14 mouse cellular contexts compared by ENCODE assay signal in the genomic region with DNA sequence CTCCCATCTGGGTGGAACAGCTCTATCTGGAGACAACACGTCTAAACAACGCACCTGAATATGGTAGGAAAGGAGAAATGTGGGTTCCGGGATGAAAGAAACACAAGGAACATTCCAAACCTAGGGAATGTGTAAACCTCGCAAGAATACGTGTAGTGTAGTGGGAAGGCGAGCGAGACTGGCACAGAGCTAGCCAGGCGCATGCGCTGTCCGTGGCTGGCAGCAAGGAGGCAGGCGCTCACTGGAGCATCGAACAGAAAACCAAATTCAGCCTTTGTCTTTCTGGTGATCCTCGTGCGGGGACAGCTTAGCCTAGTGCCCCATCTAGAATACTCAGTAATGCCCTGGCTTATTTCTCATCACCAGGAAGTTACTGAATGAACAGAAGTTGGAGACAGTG. TPM values are rescaled to one million over a fixed set of nuclear protein-coding genes. Genes with fewer than 3 reads are reported as not detected.
DNase-seq lines count a peak whose midpoint lies in the region; ATAC-seq and TF ChIP-seq lines count a peak whose summit lies in the region.
"Had no signal": no experiment of that assay in that cellular context is flagged by ENCODE, and none has a peak within 500 bp of the region (broad histone marks: within the 10 kb centered on the region; RNA-seq: fewer than 3 reads in every experiment).

No protein-coding gene starts in this region.

- no peaks in the 10 kb centered on the region for H3K9me3 ChIP-seq in forebrain, embryonic 10.5 days
- H3K9me3 ChIP-seq in forebrain, embryonic 13.5 days (replicated peaks): no peaks in the 10 kb centered on the region
- H3K9me3 ChIP-seq in lung, embryonic 15.5 days: no peaks in the 10 kb centered on the region
- no peaks in the 10 kb centered on the region for H3K9me3 ChIP-seq in kidney, postnatal 0 days (replicated peaks; ENCODE audit: low read length)
- H3K9me3 ChIP-seq in neural tube, embryonic 15.5 days (replicated peaks): no peaks in the 10 kb centered on the region
- H3K9me3 ChIP-seq: heart, embryonic 15.5 days had no signal

- TF ChIP-seq POLR2A in lung, adult 2 months (IDR thresholded peaks at IDR 0.05; ENCODE audit: borderline replicate concordance, extremely low read depth, low read depth, low read length): no peak

- H3K4me1 ChIP-seq in forebrain, embryonic 10.5 days: peaks cover 15% of the 10 kb centered on the region
- H3K4me1 ChIP-seq in forebrain, embryonic 13.5 days: no peaks in the 10 kb centered on the region
- H3K4me1 ChIP-seq in lung, embryonic 15.5 days: peaks cover 9% of the 10 kb centered on the region; the same call in 1 of the 2 replicates
- H3K4me1 ChIP-seq in lung, adult 2 months (ENCODE audit: control insufficient read depth, insufficient read depth, low read length): no peaks in the 10 kb centered on the region; the same call in 1 of the 2 replicates
- no peaks in the 10 kb centered on the region for H3K4me1 ChIP-seq in kidney, postnatal 0 days (replicated peaks; ENCODE audit: insufficient read depth, low read length)
- H3K4me1 ChIP-seq in neural tube, embryonic 15.5 days: peaks cover 4% of the 10 kb centered on the region; the same call in 1 of the 2 replicates

- TF ChIP-seq CTCF in lung, adult 2 months (IDR thresholded peaks at IDR 0.05; ENCODE audit: insufficient read depth, low read length): no peak
- TF ChIP-seq CTCF in kidney, postnatal 0 days (IDR thresholded peaks at IDR 0.05; ENCODE audit: low read depth): no peak

- H3K4me2 ChIP-seq in forebrain, embryonic 13.5 days: no peak overlapping the region
- no peak overlapping the region for H3K4me2 ChIP-seq in lung, embryonic 15.5 days
- no peak overlapping the region for H3K4me2 ChIP-seq in kidney, postnatal 0 days (ENCODE audit: low read length)
- no peak overlapping the region for H3K4me2 ChIP-seq in neural tube, embryonic 15.5 days
- H3K4me2 ChIP-seq: heart, embryonic 15.5 days had no signal

- H3K36me3 ChIP-seq in forebrain, embryonic 10.5 days (replicated peaks): no peaks in the 10 kb centered on the region
- no peaks in the 10 kb centered on the region for H3K36me3 ChIP-seq in forebrain, embryonic 13.5 days (ENCODE audit: poor library complexity, severe bottlenecking)
- H3K36me3 ChIP-seq in lung, embryonic 15.5 days: no peaks in the 10 kb centered on the region
- no peaks in the 10 kb centered on the region for H3K36me3 ChIP-seq in kidney, postnatal 0 days (ENCODE audit: insufficient read depth, low read length)
- H3K36me3 ChIP-seq in neural tube, embryonic 15.5 days: no peaks in the 10 kb centered on the region
- H3K36me3 ChIP-seq: heart, embryonic 15.5 days had no signal

- H3K27me3 ChIP-seq in forebrain, embryonic 10.5 days (ENCODE audit: poor library complexity, severe bottlenecking): no peaks in the 10 kb centered on the region
- no peaks in the 10 kb centered on the region for H3K27me3 ChIP-seq in forebrain, embryonic 13.5 days
- no peaks in the 10 kb centered on the region for H3K27me3 ChIP-seq in lung, embryonic 15.5 days
- H3K27me3 ChIP-seq in kidney, postnatal 0 days (ENCODE audit: insufficient read depth, low read length): no peaks in the 10 kb centered on the region
- H3K27me3 ChIP-seq in neural tube, embryonic 15.5 days (replicated peaks): no peaks in the 10 kb centered on the region
- H3K27me3 ChIP-seq: heart, embryonic 15.5 days had no signal

- no peak overlapping the region for H3K4me3 ChIP-seq in forebrain, embryonic 10.5 days
- no peak overlapping the region for H3K4me3 ChIP-seq in forebrain, embryonic 13.5 days
- H3K4me3 ChIP-seq in lung, embryonic 15.5 days: no peak overlapping the region
- H3K4me3 ChIP-seq in lung, adult 2 months (replicated peaks; ENCODE audit: extremely low read depth, low read depth, low read length): no peak overlapping the region
- H3K4me3 ChIP-seq in kidney, postnatal 0 days (replicated peaks; ENCODE audit: low read depth, low read length): no peak overlapping the region
- no peak overlapping the region for H3K4me3 ChIP-seq in neural tube, embryonic 15.5 days (replicated peaks)
- H3K4me3 ChIP-seq: heart, embryonic 15.5 days had no signal

- H3K9ac ChIP-seq in forebrain, embryonic 13.5 days: no peak overlapping the region
- H3K9ac ChIP-seq in lung, embryonic 15.5 days: no peak overlapping the region
- H3K9ac ChIP-seq in kidney, postnatal 0 days (ENCODE audit: low read depth, low read length): no peak overlapping the region
- no peak overlapping the region for H3K9ac ChIP-seq in neural tube, embryonic 15.5 days (replicated peaks)
- H3K9ac ChIP-seq: heart, embryonic 15.5 days had no signal

- no peak for ATAC-seq in forebrain, embryonic 13.5 days
- ATAC-seq in lung, embryonic 15.5 days (ENCODE audit: borderline replicate concordance, extremely low read depth, low FRiP score, low TSS enrichment): no peak
- no peak for ATAC-seq in kidney, postnatal 0 days (replicated peaks; ENCODE audit: low FRiP score, low read depth)
- no peak for ATAC-seq in neural tube, embryonic 15.5 days (ENCODE audit: low FRiP score)
- ATAC-seq: forebrain, embryonic 16.5 days; hindbrain, postnatal 0 days had no signal

- H3K27ac ChIP-seq in forebrain, embryonic 10.5 days: 0 out of 2 replicates have a peak overlapping the region, but pooled peaks have one; percentile 26
- no peak overlapping the region for H3K27ac ChIP-seq in forebrain, embryonic 13.5 days
- peak overlapping the region; percentile 31; the same call in 1 of the 2 replicates for H3K27ac ChIP-seq in lung, embryonic 15.5 days
- H3K27ac ChIP-seq in kidney, postnatal 0 days: peak overlapping the region; percentile 44; the same call in 1 of the 2 replicates
- no peak overlapping the region for H3K27ac ChIP-seq in neural tube, embryonic 15.5 days (replicated peaks)
- H3K27ac ChIP-seq: hindbrain, postnatal 0 days had no signal

- no peak for DNase-seq in forebrain, embryonic 10.5 days (ENCODE audit: extremely low spot score, low spot score)
- no peak for DNase-seq in lung, adult 2 months
- peak; percentile 78 for DNase-seq in MN1 (ENCODE audit: low spot score)
- no peak for DNase-seq in kidney, postnatal 0 days (ENCODE audit: low spot score)
- DNase-seq in ovary, adult 18-20 months (ENCODE audit: low spot score): no peak
- DNase-seq: B cell, adult 2 months; cerebellum, adult 9-10 months; gastrocnemius, postnatal 14 days had no signal

- WGBS in forebrain, embryonic 10.5 days: 81% methylated on average over 14 of the region's 14 CpGs
- WGBS in forebrain, embryonic 13.5 days: 80% methylated on average over 14 of the region's 14 CpGs
- 73% methylated on average over 14 of the region's 14 CpGs for WGBS in lung, embryonic 15.5 days
- WGBS in lung, adult 2 months: 74% methylated on average over 14 of the region's 14 CpGs
- WGBS in kidney, postnatal 0 days: 78% methylated on average over 14 of the region's 14 CpGs
- 86% methylated on average over 14 of the region's 14 CpGs for WGBS in neural tube, embryonic 15.5 days

RNA-seq across cellular contexts. Expression of a gene that starts 23.2 kb away (rescaled TPM):
- not detected in 2 replicates for polyA plus RNA-seq in forebrain, embryonic 10.5 days (2016; fragmentation: Nextera tagmentation; extraction: Ambion mirVana)
- polyA plus RNA-seq in forebrain, embryonic 13.5 days (2015; fragmentation: Nextera tagmentation; extraction: Ambion mirVana): 0.10 TPM in 1 of 2 replicates, not detected in the other
- polyA plus RNA-seq in lung, embryonic 15.5 days (2015; fragmentation: Nextera tagmentation; extraction: Ambion mirVana): 3.6 and 3.8 TPM in 2 replicates
- polyA plus RNA-seq in lung, adult 2 months (2012; rRNA removed): not detected in 2 replicates
- polyA plus RNA-seq in kidney, postnatal 0 days (2015; fragmentation: Nextera tagmentation; extraction: Ambion mirVana): 50.5 and 57.9 TPM in 2 replicates
- 0.06 and 0.65 TPM in 2 replicates for polyA plus RNA-seq in neural tube, embryonic 15.5 days (2015; fragmentation: Nextera tagmentation; extraction: Ambion mirVana)
- polyA plus RNA-seq: hindbrain, postnatal 0 days had no signal

Comparison
In these comparisons a context has a peak if more than half of its experiments do, and no peak if none do; other contexts are left out.
1. H3K27ac ChIP-seq: peak in forebrain, embryonic 10.5 days (single experiment), lung, embryonic 15.5 days (single experiment) and kidney, postnatal 0 days (single experiment); none in forebrain, embryonic 13.5 days (single experiment) and neural tube, embryonic 15.5 days (single experiment).
2. RNA of a gene that starts 23.2 kb away (polyA plus RNA-seq): 50.5 to 57.9 TPM in kidney, postnatal 0 days; 3.6 to 3.8 TPM in lung, embryonic 15.5 days, 0.10 TPM in forebrain, embryonic 13.5 days, 0.06 to 0.65 TPM in neural tube, embryonic 15.5 days, not detected in lung, adult 2 months and not detected in forebrain, embryonic 10.5 days; every median in the first group is over 10 times any median in the second.